Mouse (Mus musculus) CH12.LX (cell line): ENCODE results near the gene Bcl9l.

Source experiments
- CHD1 ChIP-seq: IDR thresholded peaks from 2 replicates; pipeline ENCODE4 v1.6.1; 2012; ENCODE audit warnings: low read depth, low read length, improper control_type of control experiment, inconsistent platforms
- CTCF ChIP-seq, 2 experiments: IDR thresholded peaks in 1 of 2; conservative IDR thresholded peaks in 1 of 2; 2 replicates each; pipeline ENCODE4 v1.5.1; 2011 to 2012; ENCODE audit warnings: low read depth in 2 of 2, low read length in 2 of 2, improper control_type of control experiment in 1 of 2, inconsistent platforms in 1 of 2, mild to moderate bottlenecking in 1 of 2, moderate library complexity in 1 of 2
- E2F4 ChIP-seq: IDR thresholded peaks from 2 replicates; pipeline ENCODE4 v1.6.1; 2011; ENCODE audit warnings: low read depth, low read length, improper control_type of control experiment; ENCODE audit not compliant: insufficient replicate concordance
- EP300 ChIP-seq: IDR thresholded peaks from 2 replicates; pipeline ENCODE4 v1.6.1; 2011; ENCODE audit warnings: low read length, improper control_type of control experiment
- GABPA ChIP-seq: IDR thresholded peaks from 2 replicates; pipeline ENCODE4 v1.6.1; 2012; ENCODE audit warnings: low read depth, low read length, improper control_type of control experiment, inconsistent platforms; ENCODE audit not compliant: insufficient replicate concordance
- HCFC1 ChIP-seq: IDR thresholded peaks from 2 replicates; pipeline ENCODE4 v1.6.1; 2012; ENCODE audit warnings: low read depth, mild to moderate bottlenecking, inconsistent platforms, low read length, improper control_type of control experiment
- MAX ChIP-seq: IDR thresholded peaks from 2 replicates; pipeline ENCODE4 v1.6.1; 2011; ENCODE audit warnings: low read length, improper control_type of control experiment
- PAX5 ChIP-seq: IDR thresholded peaks from 2 replicates; pipeline ENCODE4 v1.6.1; 2012; ENCODE audit warnings: low read length, inconsistent platforms, mixed read lengths
- POLR2A ChIP-seq: IDR thresholded peaks from 2 replicates; pipeline ENCODE4 v1.6.1; 2011; ENCODE audit warnings: low read depth, mild to moderate bottlenecking, improper control_type of control experiment, low read length
- RCOR1 ChIP-seq: conservative IDR thresholded peaks from 2 replicates; pipeline ENCODE4 v1.6.1; 2012; ENCODE audit warnings: low read depth, mild to moderate bottlenecking, inconsistent platforms, low read length, improper control_type of control experiment
- USF2 ChIP-seq: conservative IDR thresholded peaks from 2 replicates; pipeline ENCODE4 v1.6.1; 2011; ENCODE audit warnings: low read depth, low read length, improper control_type of control experiment
- ZMIZ1 ChIP-seq: IDR thresholded peaks from 2 replicates; pipeline ENCODE4 v1.6.1; 2012; ENCODE audit warnings: low read depth, mild to moderate bottlenecking, inconsistent platforms, low read length, improper control_type of control experiment
- ZNF384 ChIP-seq: IDR thresholded peaks from 2 replicates; pipeline ENCODE4 v1.6.1; 2012; ENCODE audit warnings: low read depth, low read length, improper control_type of control experiment, inconsistent platforms

GRCm38 (mm10) chr9:44515891-44516290, 33.3 kb downstream of the Bcl9l start:
- TF ChIP-seq CTCF (conservative IDR thresholded peaks at IDR 0.05 in 1 of 2, IDR thresholded peaks at IDR 0.05 in 1 of 2; ENCODE audit: low read depth in 2 of 2, low read length in 2 of 2) (no peak), GABPA (no peak), POLR2A (no peak), EP300 (no peak), RCOR1 (no peak), E2F4 (no peak), ZMIZ1 (no peak), ZNF384 (no peak), MAX (no peak), CHD1 (no peak), USF2 (no peak), HCFC1 (no peak), PAX5 (no peak)
